Mouse (Mus musculus): Measurements from ENCODE around the gene Zscan22.

GRCm38 (mm10) chr7:12934808-12935207 lies 37.2 kb downstream of the Zscan22 start:
- TF ChIP-seq CTCF (IDR thresholded peaks at IDR 0.05; ENCODE audit: low read depth, low read length), result no peak
- TF ChIP-seq POLR2A (IDR thresholded peaks at IDR 0.05; ENCODE audit: borderline replicate concordance, low read depth, low read length), result no peak
